Mouse (Mus musculus) embryonic facial prominence, embryonic 15.5 days (tissue): ENCODE results near the gene Tbl2. TPM values are rescaled to one million over a fixed set of nuclear protein-coding genes. Genes with fewer than 3 reads are reported as not detected.

ENCODE experiments used
- ATAC-seq: fragments of 200-750 bp; cut with Nextera tagmentation; 2 replicates; pipeline ENCODE4 v1.8.0; 2017; ENCODE audit warnings: low read depth, moderate TSS enrichment; ENCODE audit not compliant: insufficient number of reproducible peaks, low FRiP score, low TSS enrichment
- H3K27ac ChIP-seq: fragments of 300-500 bp; sonication (generic); replicated peaks from 2 replicates; pipeline ENCODE4 v1.5.1; 2015; ENCODE audit warnings: mild to moderate bottlenecking, inconsistent platforms
- H3K27me3 ChIP-seq: fragments of 300-500 bp; sonication (generic); 2 replicates; pipeline ENCODE4 v1.6.1; 2015; ENCODE audit warnings: inconsistent platforms
- H3K36me3 ChIP-seq: fragments of 300-500 bp; sonication (generic); 2 replicates; pipeline ENCODE4 v1.6.1; 2015; ENCODE audit warnings: mild to moderate bottlenecking, inconsistent platforms
- H3K4me1 ChIP-seq: fragments of 300-500 bp; sonication (generic); 2 replicates; pipeline ENCODE4 v1.6.1; 2015; ENCODE audit warnings: inconsistent platforms
- H3K4me2 ChIP-seq: fragments of 300-500 bp; sonication (generic); replicated peaks from 2 replicates; pipeline ENCODE4 v1.6.1; 2015; ENCODE audit warnings: mild to moderate bottlenecking, inconsistent platforms
- H3K4me3 ChIP-seq: fragments of 300-500 bp; sonication (generic); replicated peaks from 2 replicates; pipeline ENCODE4 v1.5.1; 2015; ENCODE audit warnings: mild to moderate bottlenecking, inconsistent platforms
- H3K9ac ChIP-seq: fragments of 300-500 bp; sonication (generic); 2 replicates; pipeline ENCODE4 v1.6.1; 2015; ENCODE audit warnings: inconsistent platforms
- H3K9me3 ChIP-seq: fragments of 300-500 bp; sonication (generic); replicated peaks from 2 replicates; pipeline ENCODE4 v1.6.1; 2016; ENCODE audit warnings: inconsistent platforms
- WGBS: fragments of 180-500 bp; shearing (Covaris S2); methylation state at CpG from one replicate; pipeline ENCODE4 v1.1.7; 2015; 5-methylcytosine and 5-hydroxymethylcytosine counted together
- polyA plus RNA-seq: library from polyadenylated mRNA; unstranded; fragments of >200 nt; fragmentation: Nextera tagmentation; extraction: Ambion mirVana; gene quantifications from 2 replicates; pipeline ENCODE4 v1.2.1, GENCODE M21; 2015

Gene Tbl2
- polyA plus RNA-seq: 25.9 and 28.3 TPM in 2 replicates

DNA sequence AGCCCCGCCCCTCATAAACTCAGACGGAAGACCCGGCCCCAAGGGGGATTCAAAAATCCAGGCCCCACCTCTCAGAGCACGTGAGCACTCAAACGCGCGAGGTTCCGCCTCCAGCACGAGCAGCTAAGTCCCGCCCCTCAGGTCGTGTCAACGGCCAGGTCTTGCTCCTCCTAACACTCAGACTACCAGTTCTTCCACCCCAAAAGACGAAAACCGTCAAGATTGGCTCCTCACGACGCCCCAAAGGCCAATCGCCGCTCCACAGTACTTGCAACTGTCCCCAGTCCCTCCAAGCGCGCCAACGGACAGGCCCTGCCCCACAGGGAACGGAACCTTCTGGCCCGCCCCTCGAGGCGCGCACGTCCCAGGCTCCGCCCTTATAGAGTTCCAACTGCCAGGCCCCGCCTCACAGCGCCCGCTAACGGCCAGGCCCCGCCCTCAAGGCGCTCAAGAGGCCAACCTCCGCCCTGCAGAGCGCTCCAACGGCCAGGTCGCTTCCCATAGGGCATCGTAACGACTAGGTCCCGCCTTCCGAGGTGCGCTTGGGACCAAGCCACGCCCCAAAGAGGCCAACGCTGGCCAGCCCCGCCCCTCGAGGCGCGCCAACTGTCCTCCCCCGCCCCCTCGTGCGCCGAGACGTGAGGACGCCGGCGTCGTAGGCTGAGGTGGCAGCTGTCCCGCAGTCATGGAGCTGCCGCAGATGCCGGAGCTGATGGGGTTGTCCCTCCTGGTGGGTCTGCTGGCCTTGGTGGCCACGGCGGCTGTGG lies at the start of gene Tbl2:
Tbl2 (plus strand) TSS at position 605 of the 767 bp plus-strand sequence.
- under 1% methylated on average over 62 of the region's 63 CpGs for WGBS

DNA sequence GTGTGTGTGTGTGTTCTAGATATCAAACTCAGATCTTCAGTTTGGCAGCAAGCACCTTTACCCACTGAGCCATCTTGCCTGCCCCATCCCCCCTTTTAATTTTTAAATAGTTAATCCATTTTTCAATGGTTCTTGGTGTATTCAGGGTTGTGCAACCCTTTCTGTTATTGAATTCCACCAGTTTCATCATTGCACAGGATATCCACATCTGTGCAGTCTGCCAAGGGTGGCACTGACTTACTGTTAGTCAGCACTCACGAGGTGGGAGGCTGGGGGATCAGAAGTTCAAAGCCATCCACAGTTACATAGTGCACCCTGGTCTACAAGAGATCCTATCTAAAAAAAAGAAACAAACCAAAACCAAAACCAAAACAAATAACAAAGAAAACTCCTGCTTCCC lies 48.5 kb upstream of the Tbl2 start:
- 47% methylated on average over 1 of the region's 1 CpGs for WGBS
- H3K9ac ChIP-seq: no peak overlapping the region
- no peaks in the 10 kb centered on the region for H3K36me3 ChIP-seq
- no peak overlapping the region for H3K4me2 ChIP-seq
- H3K27ac ChIP-seq: no peak overlapping the region
- H3K27me3 ChIP-seq: peaks cover 15% of the 10 kb centered on the region
- ATAC-seq: no peak
- H3K4me1 ChIP-seq: no peaks in the 10 kb centered on the region
- H3K9me3 ChIP-seq: no peaks in the 10 kb centered on the region
- no peak overlapping the region for H3K4me3 ChIP-seq

More for the DNA sequence above, at the start of gene Tbl2:
- peak; percentile 99 for ATAC-seq
- peaks cover 14% of the 10 kb centered on the region for H3K4me1 ChIP-seq
- H3K9me3 ChIP-seq: no peaks in the 10 kb centered on the region
- no peaks in the 10 kb centered on the region for H3K27me3 ChIP-seq
- peak within 1 kb of the TSS; percentile 85 for H3K9ac ChIP-seq
- peak within 1 kb of the TSS; percentile 99 for H3K4me3 ChIP-seq
- H3K27ac ChIP-seq: peak within 1 kb of the TSS; percentile 97
- H3K36me3 ChIP-seq: peaks cover 14% of the 10 kb centered on the region
- peak within 1 kb of the TSS; percentile 59 for H3K4me2 ChIP-seq

DNA sequence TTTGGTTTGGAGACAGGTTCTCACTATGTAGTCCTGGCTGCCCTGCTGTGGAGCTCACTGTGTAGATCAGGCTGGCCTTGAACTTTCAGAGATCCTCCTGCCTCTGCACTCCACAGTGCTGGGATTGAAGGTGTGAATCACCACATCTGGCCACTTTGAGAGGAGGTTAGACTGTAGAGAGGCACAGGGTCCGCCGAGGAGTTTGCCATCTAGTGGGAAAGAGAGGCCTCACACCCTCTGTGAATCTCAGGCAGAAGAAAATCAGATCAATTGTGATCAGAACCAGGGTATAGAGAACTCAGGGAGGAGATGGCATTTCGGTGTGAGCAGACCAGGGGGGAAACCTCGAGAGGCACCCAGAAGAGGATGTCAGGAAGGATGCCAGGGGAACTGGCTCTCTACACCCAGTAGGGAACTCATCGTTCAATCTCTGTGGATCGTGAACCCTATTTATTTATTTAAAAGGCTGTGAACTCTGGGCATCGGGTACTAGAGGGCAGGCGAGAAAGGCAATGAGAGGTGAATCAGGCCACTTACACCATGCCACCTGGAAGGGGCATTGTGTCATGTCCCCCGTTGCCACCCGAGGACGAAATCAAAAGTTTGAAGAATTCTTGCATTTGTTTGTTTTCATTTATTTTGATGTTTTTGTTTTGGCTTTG lies 45.3 kb upstream of the Tbl2 start:
- Histone ChIP-seq H3K4me3 (no peak overlapping the region), H3K4me1 (peaks cover 21% of the 10 kb centered on the region), H3K27me3 (peaks cover 45% of the 10 kb centered on the region), H3K9me3 (no peaks in the 10 kb centered on the region), H3K36me3 (no peaks in the 10 kb centered on the region), H3K27ac (no peak overlapping the region), H3K4me2 (no peak overlapping the region), H3K9ac (no peak overlapping the region)
- no peak for ATAC-seq
- WGBS: 63% methylated on average over 11 of the region's 11 CpGs

GRCm38 (mm10) chr5:135106758-135107256 lies 42.6 kb upstream of the Tbl2 start:
- Histone ChIP-seq H3K36me3 (no peaks in the 10 kb centered on the region), H3K9ac (peak overlapping the region; percentile 4), H3K27me3 (peaks cover 57% of the 10 kb centered on the region), H3K27ac (no peak overlapping the region), H3K4me3 (peak overlapping the region; percentile 53), H3K4me2 (peak overlapping the region; percentile 98), H3K9me3 (no peaks in the 10 kb centered on the region), H3K4me1 (peaks cover 21% of the 10 kb centered on the region)
- peak; percentile 53; the same call in 1 of the 2 replicates for ATAC-seq
- WGBS: 0% methylated on average over 48 of the region's 48 CpGs

DNA sequence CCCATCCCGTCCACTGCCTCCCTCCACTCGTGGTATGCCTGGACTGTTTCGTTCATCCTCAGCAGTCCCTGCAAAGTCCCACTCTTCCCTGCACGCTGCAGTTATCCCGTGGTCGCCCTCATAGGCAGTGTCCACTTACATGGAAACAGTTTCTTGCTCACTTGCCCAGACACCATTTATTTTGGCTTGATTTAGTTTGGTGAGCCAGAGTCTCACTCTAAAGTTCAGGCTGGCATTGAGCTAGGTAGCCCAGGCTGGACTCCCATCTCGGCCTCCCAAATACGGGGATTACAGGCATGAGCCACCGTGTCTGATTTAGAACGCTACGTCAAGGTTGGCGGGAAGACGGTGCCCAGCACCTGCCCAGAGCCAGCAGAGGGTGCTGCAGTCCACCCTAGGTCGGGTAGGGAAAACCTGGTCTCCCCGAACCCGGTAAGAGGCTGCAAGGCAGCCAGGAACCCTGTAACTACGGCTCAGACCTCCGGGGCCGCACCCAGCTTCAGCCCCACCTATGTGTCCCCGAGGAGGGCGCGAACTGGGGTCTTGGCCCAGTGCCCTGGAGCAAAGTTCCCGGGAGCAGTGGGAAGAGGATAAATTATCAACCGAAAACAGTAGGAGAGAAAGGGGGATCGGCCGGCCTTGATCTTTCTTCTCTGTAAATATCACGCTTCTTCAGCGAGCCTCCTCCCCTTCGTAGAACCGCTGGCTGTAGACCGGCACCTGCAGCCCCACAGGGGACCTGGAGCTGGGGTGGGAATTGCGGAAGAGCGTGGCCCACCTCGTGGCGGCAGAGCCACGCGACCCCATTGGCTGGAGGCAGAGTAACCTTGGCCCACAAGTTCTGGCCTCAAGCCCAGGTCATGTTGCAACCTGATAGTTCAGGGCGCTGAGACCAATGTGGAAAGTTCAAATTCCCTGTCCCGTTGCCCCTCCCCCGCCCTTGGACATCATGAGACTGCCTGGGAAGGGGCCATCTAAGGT lies 41.6 kb upstream of the Tbl2 start:
- H3K9ac ChIP-seq: no peak overlapping the region
- H3K36me3 ChIP-seq: no peaks in the 10 kb centered on the region
- no peaks in the 10 kb centered on the region for H3K9me3 ChIP-seq
- WGBS: 7% methylated on average over 40 of the region's 40 CpGs
- H3K4me3 ChIP-seq: peak overlapping the region; percentile 53
- no peak overlapping the region for H3K27ac ChIP-seq
- no peak for ATAC-seq
- H3K4me2 ChIP-seq: peak overlapping the region; percentile 98
- peaks cover 57% of the 10 kb centered on the region for H3K27me3 ChIP-seq
- peaks cover 21% of the 10 kb centered on the region for H3K4me1 ChIP-seq

DNA sequence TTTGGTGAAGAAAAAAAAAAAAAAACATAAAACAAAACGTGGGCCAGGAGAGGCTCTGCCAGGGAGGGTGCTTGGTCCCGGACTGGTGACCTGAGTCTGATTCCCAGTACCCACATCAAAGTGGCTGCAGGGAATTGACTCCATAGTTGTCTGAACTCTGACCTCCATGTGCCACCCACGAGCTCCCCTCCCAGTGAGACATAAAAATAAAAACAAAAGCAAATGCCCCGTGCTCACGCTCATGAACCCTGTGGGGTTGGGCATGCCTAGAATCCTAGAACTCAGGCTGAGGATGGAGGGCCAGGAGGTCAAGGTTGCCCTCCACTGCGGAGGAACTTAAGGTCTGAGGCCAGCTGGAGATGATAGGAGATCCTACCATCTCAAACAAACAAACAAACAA lies 40.4 kb upstream of the Tbl2 start:
- H3K9ac ChIP-seq: no peak overlapping the region
- no peaks in the 10 kb centered on the region for H3K9me3 ChIP-seq
- peaks cover 21% of the 10 kb centered on the region for H3K4me1 ChIP-seq
- H3K4me2 ChIP-seq: no peak overlapping the region
- WGBS: 51% methylated on average over 6 of the region's 6 CpGs
- no peak for ATAC-seq
- H3K27ac ChIP-seq: no peak overlapping the region
- H3K36me3 ChIP-seq: no peaks in the 10 kb centered on the region
- no peak overlapping the region for H3K4me3 ChIP-seq
- peaks cover 54% of the 10 kb centered on the region for H3K27me3 ChIP-seq

DNA sequence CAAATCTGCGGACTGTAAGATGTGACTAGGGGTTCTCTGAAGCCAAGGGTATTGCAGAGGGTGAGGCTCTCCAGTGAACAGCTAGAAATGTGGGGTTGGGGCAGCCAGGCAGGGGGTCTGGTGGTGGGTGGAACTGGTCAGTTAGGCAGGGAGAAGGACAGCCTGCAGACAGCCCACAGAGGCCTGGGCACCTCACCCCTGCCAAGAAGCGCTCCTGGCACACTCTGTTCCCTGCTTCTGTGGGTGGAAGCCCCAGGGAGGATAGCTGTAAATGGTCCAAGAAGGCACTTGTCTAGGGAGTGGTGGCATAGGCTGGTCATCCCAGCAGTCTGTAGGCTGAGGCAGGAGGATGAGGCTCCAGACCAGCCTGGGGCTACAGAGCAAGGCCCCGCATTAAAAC lies 40.0 kb upstream of the Tbl2 start:
- Histone ChIP-seq H3K27ac (no peak overlapping the region), H3K4me1 (peaks cover 21% of the 10 kb centered on the region), H3K36me3 (no peaks in the 10 kb centered on the region), H3K27me3 (peaks cover 54% of the 10 kb centered on the region), H3K4me3 (no peak overlapping the region), H3K9ac (no peak overlapping the region), H3K9me3 (no peaks in the 10 kb centered on the region), H3K4me2 (no peak overlapping the region)
- no peak for ATAC-seq
- WGBS: 92% methylated on average over 3 of the region's 3 CpGs

DNA sequence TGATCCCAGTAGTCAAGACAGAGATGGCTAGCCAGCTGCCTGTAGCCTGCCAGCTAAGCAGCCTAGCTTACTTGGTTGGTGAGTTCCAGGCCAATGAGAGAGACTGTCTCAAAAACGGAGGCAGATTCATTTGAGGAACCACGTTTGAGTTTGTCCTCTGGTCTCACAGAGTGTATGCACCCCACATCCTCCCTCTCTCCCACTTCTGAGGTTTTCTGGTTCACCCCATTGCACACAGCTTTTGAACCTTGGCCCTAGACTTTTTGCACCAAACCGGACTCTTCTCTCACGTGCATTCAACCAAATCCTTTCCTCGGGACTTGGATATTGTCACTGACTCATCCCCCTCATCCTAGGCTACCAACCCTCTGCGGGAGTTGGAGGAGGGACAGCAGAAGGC lies 39.5 kb upstream of the Tbl2 start:
- H3K9ac ChIP-seq: no peak overlapping the region
- no peak for ATAC-seq
- no peaks in the 10 kb centered on the region for H3K9me3 ChIP-seq
- no peak overlapping the region for H3K4me3 ChIP-seq
- no peaks in the 10 kb centered on the region for H3K36me3 ChIP-seq
- H3K4me2 ChIP-seq: no peak overlapping the region
- 64% methylated on average over 6 of the region's 6 CpGs for WGBS
- H3K27me3 ChIP-seq: peaks cover 51% of the 10 kb centered on the region
- no peak overlapping the region for H3K27ac ChIP-seq
- H3K4me1 ChIP-seq: peaks cover 21% of the 10 kb centered on the region

GRCm38 (mm10) chr5:135113782-135114181 lies 35.7 kb upstream of the Tbl2 start:
- WGBS: 85% methylated on average over 12 of the region's 12 CpGs
- no peak overlapping the region for H3K27ac ChIP-seq
- H3K9ac ChIP-seq: no peak overlapping the region
- H3K9me3 ChIP-seq: no peaks in the 10 kb centered on the region
- H3K4me3 ChIP-seq: no peak overlapping the region
- no peaks in the 10 kb centered on the region for H3K36me3 ChIP-seq
- H3K4me1 ChIP-seq: peaks cover 3% of the 10 kb centered on the region; the same call in 1 of the 2 replicates
- no peak for ATAC-seq
- H3K27me3 ChIP-seq: peaks cover 15% of the 10 kb centered on the region
- no peak overlapping the region for H3K4me2 ChIP-seq

DNA sequence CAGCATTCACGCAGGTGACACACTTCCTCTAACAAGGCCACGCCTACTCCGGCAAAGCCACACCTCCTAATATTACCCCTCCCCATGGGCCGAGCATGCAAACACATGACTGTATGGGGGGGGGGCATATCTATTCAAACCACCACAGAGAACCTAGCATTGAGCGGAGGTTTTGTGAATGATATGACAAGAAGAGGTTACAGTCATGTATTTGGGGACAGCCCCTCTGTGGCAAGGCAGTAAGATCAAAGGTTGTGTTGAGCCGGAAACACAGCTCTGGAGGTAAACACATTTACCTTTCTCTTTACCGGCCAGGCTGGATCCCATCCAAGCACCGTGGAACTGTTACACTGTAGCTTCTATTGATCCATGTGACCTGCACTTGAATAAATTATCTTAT lies 34.2 kb upstream of the Tbl2 start:
- 84% methylated on average over 8 of the region's 8 CpGs for WGBS
- peaks cover 3% of the 10 kb centered on the region; the same call in 1 of the 2 replicates for H3K4me1 ChIP-seq
- H3K9me3 ChIP-seq: no peaks in the 10 kb centered on the region

More for the DNA sequence above, 34.2 kb upstream of the Tbl2 start:
- 0 out of 2 replicates have a peak, but pooled peaks cover 2% of the 10 kb centered on the region for H3K27me3 ChIP-seq
- H3K4me3 ChIP-seq: no peak overlapping the region
- no peak overlapping the region for H3K27ac ChIP-seq
- H3K36me3 ChIP-seq: no peaks in the 10 kb centered on the region
- no peak overlapping the region for H3K9ac ChIP-seq
- no peak overlapping the region for H3K4me2 ChIP-seq
- ATAC-seq: no peak
